Mouse (Mus musculus) adipocyte (in vitro differentiated cells): Measurements from ENCODE around the gene Pex14.

ENCODE experiments used
- DNase-seq: peaks from one replicate; pipeline ENCODE4 v3.0.0-alpha.2; 2016; ENCODE audit warnings: low spot score

Gene Pex14

GRCm38 (mm10) chr4:148952328-148953222 is 147.1 kb downstream of the Pex14 start:
- DNase-seq, result no peak

GRCm38 (mm10) chr4:148951821-148952291 is 147.8 kb downstream of the Pex14 start:
- DNase-seq, result no peak

- no peak for DNase-seq
These were observed 148.6 kb downstream of the Pex14 start for GRCm38 (mm10) chr4:148950932-148951650.

GRCm38 (mm10) chr4:148950487-148950886 is 149.2 kb downstream of the Pex14 start:
- no peak for DNase-seq

- DNase-seq, result no peak
These were observed 151.8 kb downstream of the Pex14 start for GRCm38 (mm10) chr4:148947833-148948388.

- DNase-seq, result no peak
These were observed 153.6 kb downstream of the Pex14 start for GRCm38 (mm10) chr4:148946071-148946470.

GRCm38 (mm10) chr4:148945476-148945881 is 154.2 kb downstream of the Pex14 start:
- DNase-seq, result peak; percentile 5

- no peak for DNase-seq
These were observed 156.6 kb downstream of the Pex14 start for GRCm38 (mm10) chr4:148943099-148943498.

- no peak for DNase-seq
These were observed 158.4 kb downstream of the Pex14 start for GRCm38 (mm10) chr4:148941321-148941720.

GRCm38 (mm10) chr4:148940674-148941211 is 158.9 kb downstream of the Pex14 start:
- DNase-seq, result no peak

- DNase-seq, result no peak
These were observed 161.1 kb downstream of the Pex14 start for GRCm38 (mm10) chr4:148938546-148938945.

GRCm38 (mm10) chr4:148936727-148937126 is 162.9 kb downstream of the Pex14 start:
- peak; percentile 44 for DNase-seq

GRCm38 (mm10) chr4:148936111-148936510 is 163.6 kb downstream of the Pex14 start:
- DNase-seq, result no peak

- DNase-seq, result no peak
These were observed 164.5 kb downstream of the Pex14 start for GRCm38 (mm10) chr4:148935211-148935610.

- no peak for DNase-seq
These were observed 166.6 kb downstream of the Pex14 start for GRCm38 (mm10) chr4:148933109-148933508.

- no peak for DNase-seq
These were observed 168.9 kb downstream of the Pex14 start for GRCm38 (mm10) chr4:148930721-148931229.

- DNase-seq, result no peak
These were observed 170.8 kb downstream of the Pex14 start for GRCm38 (mm10) chr4:148928876-148929275.

GRCm38 (mm10) chr4:148928316-148928715 is 171.4 kb downstream of the Pex14 start:
- DNase-seq, result peak; percentile 28

- no peak for DNase-seq
These were observed 173.2 kb downstream of the Pex14 start for GRCm38 (mm10) chr4:148926459-148926858.

GRCm38 (mm10) chr4:148925589-148926359 is 173.9 kb downstream of the Pex14 start:
- no peak for DNase-seq

GRCm38 (mm10) chr4:148923976-148924375 is 175.7 kb downstream of the Pex14 start:
- DNase-seq, result no peak
